Mouse (Mus musculus): Measurements from ENCODE around the gene Rps4x. TPM values are rescaled to one million over a fixed set of nuclear protein-coding genes. Genes with fewer than 3 reads are reported as not detected.

The Rps4x gene
- total and polyA plus RNA-seq, 3 experiments, result 1,993 to 2,760 TPM; not detected in 1

Other genes starting within 250 kb of the Rps4x start
- gene Rtl5, start 118.1 kb downstream of the Rps4x start, total RNA-seq (2012; rRNA removed), result 0.04 TPM in 1 of 2 replicates, not detected in the other
- under 1 TPM in 1 of 2 experiments, not detected in 1; 0.03 TPM for gene Rtl5, start 118.1 kb downstream of the Rps4x start, polyA plus RNA-seq (2012; ENCODE audit: insufficient read depth in 1 of 2, insufficient read length in 2 of 2, low read depth in 1 of 2, low replicate concordance in 2 of 2, missing spikeins in 1 of 2)
- 120 and 122 TPM in 2 replicates for gene Pin4, start 69.9 kb downstream of the Rps4x start, total RNA-seq (2012; rRNA removed)
- gene Pin4, start 69.9 kb downstream of the Rps4x start, polyA plus RNA-seq (2012; ENCODE audit: insufficient read depth in 1 of 2, insufficient read length in 2 of 2, low read depth in 1 of 2, low replicate concordance in 2 of 2, missing spikeins in 1 of 2), result 10 to 100 TPM in 1 of 2 experiments, not detected in 1; 50.6 TPM
- 12.3 and 12.5 TPM in 2 replicates for gene Ercc6l, start 32.3 kb downstream of the Rps4x start, total RNA-seq (2012; rRNA removed)
- gene Ercc6l, start 32.3 kb downstream of the Rps4x start, polyA plus RNA-seq (2012; ENCODE audit: insufficient read depth in 1 of 2, insufficient read length in 2 of 2, low read depth in 1 of 2, low replicate concordance in 2 of 2, missing spikeins in 1 of 2), result 10 to 100 TPM; 14.1 to 27.3 TPM
- not detected in 2 replicates for gene Cited1, start 62.8 kb upstream of the Rps4x start, total RNA-seq (2012; rRNA removed)
- gene Cited1, start 62.8 kb upstream of the Rps4x start, polyA plus RNA-seq (2012; ENCODE audit: insufficient read depth in 1 of 2, insufficient read length in 2 of 2, low read depth in 1 of 2, low replicate concordance in 2 of 2, missing spikeins in 1 of 2), result not detected

Data from MEL (cell line).